Mouse (Mus musculus) lung, postnatal 0 days (tissue): ENCODE data around the gene Zscan5b.
A peak's percentile ranks its signal among the peaks of the same experiment; 100 is the strongest.

Experiments used
- CTCF ChIP-seq: IDR thresholded peaks from 2 replicates; pipeline ENCODE4 v1.5.1; 2016; ENCODE audit warnings: antibody characterized with exemption, mild to moderate bottlenecking
- EP300 ChIP-seq: IDR thresholded peaks from 2 replicates; pipeline ENCODE4 v1.6.1; 2016; ENCODE audit warnings: antibody characterized with exemption, mild to moderate bottlenecking, control low read depth

DNA sequence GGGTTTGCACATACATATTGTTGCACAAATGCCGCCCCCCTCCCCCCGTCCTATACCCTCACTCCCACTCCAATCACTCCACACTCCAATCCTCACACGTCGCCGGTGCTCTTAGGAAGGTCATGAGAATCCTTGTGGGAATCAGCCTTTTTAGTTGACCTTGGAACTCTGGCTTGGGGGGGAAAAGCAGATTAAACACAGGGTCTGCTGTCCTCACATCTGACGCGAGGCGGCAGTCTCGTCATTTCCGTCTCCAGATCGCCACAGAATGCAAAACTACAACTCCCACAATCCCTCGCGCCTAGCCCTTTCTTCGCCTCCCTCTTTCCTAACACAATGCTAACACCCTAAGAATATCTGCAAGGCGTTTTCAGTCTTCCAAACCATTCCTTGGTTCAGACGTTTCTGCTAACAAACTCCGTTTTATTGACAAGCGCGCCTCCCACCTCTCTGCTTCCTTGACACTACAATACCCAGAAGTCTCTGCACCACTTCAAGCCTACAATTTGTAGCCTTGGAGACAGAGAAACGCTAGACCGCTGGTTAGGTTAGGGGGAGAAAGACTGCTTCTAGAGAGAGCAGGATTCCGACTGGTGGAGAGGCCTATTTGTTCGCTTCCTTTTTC lies 61.5 kb downstream of the Zscan5b start:
- peak; percentile 65 for TF ChIP-seq CTCF
- no peak for TF ChIP-seq EP300
